Mouse (Mus musculus) olfactory bulb, adult 2 months (tissue): ENCODE results near the gene Shroom3.

Experiments
- CTCF ChIP-seq: fragments of 200-500 bp; IDR thresholded peaks from 2 replicates; pipeline ENCODE4 v1.5.1; 2012; ENCODE audit warnings: low read depth, mild to moderate bottlenecking, low read length, moderate library complexity; ENCODE audit not compliant: insufficient read depth
- POLR2A ChIP-seq: fragments of 200-500 bp; IDR thresholded peaks from 2 replicates; pipeline ENCODE4 v1.6.1; 2012; ENCODE audit warnings: mild to moderate bottlenecking, low read depth, low read length, moderate library complexity; ENCODE audit not compliant: insufficient read depth

DNA sequence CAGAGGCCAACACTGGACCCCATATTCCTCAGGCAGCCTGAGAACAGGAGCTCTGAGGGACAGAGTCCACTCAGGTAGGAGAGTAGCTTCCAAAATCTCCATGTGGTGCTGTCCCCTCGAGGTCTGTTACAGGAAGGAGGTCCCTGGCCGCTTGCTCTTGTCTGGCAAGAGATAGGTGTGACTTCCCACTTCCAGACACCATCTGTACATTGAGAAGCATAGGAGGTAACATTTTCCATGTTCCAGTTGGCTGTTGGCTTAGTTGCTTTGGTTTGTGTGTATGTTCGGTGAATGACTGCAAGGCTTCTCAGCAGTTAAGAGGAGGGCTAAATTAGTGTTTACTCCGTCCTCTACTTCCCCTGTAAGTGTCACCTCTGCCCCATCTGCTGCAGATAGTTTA is 254.5 kb downstream of the Shroom3 start:
- TF ChIP-seq CTCF (no peak), POLR2A (no peak)
